Mouse (Mus musculus) lung, embryonic 15.5 days (tissue): ENCODE results near the gene Armc2. TPM values are rescaled to one million over a fixed set of nuclear protein-coding genes. Genes with fewer than 3 reads are reported as not detected.
A peak's percentile ranks its signal among the peaks of the same experiment; 100 is the strongest.

Experiments used
- ATAC-seq: fragments of 200-750 bp; cut with Nextera tagmentation; 2 replicates; pipeline ENCODE4 v1.8.0; 2017; ENCODE audit warnings: moderate number of reproducible peaks, borderline replicate concordance; ENCODE audit not compliant: low FRiP score, low TSS enrichment; ENCODE audit errors: extremely low read depth
- H3K27ac ChIP-seq: fragments of 300-500 bp; sonication (generic); 2 replicates; pipeline ENCODE4 v1.5.1; 2015; ENCODE audit warnings: moderate library complexity, mild to moderate bottlenecking, inconsistent platforms
- H3K27me3 ChIP-seq: fragments of 300-500 bp; sonication (generic); 2 replicates; pipeline ENCODE4 v1.6.1; 2015; ENCODE audit warnings: inconsistent platforms
- H3K36me3 ChIP-seq: fragments of 300-500 bp; sonication (generic); 2 replicates; pipeline ENCODE4 v1.6.1; 2015; ENCODE audit warnings: inconsistent platforms
- H3K4me1 ChIP-seq: fragments of 300-500 bp; sonication (generic); 2 replicates; pipeline ENCODE4 v1.6.1; 2015; ENCODE audit warnings: inconsistent platforms
- H3K4me2 ChIP-seq: fragments of 300-500 bp; sonication (generic); 2 replicates; pipeline ENCODE4 v1.6.1; 2015; ENCODE audit warnings: inconsistent platforms, mild to moderate bottlenecking, moderate library complexity
- H3K4me3 ChIP-seq: fragments of 300-500 bp; sonication (generic); 2 replicates; pipeline ENCODE4 v1.5.1; 2015; ENCODE audit warnings: mild to moderate bottlenecking, inconsistent platforms
- H3K9ac ChIP-seq: fragments of 300-500 bp; sonication (generic); 2 replicates; pipeline ENCODE4 v1.6.1; 2015; ENCODE audit warnings: inconsistent platforms
- H3K9me3 ChIP-seq: fragments of 300-500 bp; sonication (generic); 2 replicates; pipeline ENCODE4 v1.6.1; 2016; ENCODE audit warnings: inconsistent platforms
- WGBS: fragments of 180-500 bp; shearing (Covaris S2); methylation state at CpG from one replicate; pipeline ENCODE4 v1.1.7; 2015; 5-methylcytosine and 5-hydroxymethylcytosine counted together
- polyA plus RNA-seq: library from polyadenylated mRNA; unstranded; fragments of >200 nt; fragmentation: Nextera tagmentation; extraction: Ambion mirVana; gene quantifications from 2 replicates; pipeline ENCODE4 v1.2.1, GENCODE M21; 2015

Armc2 gene
- polyA plus RNA-seq, 1 experiment from 2014 or later = 1.8 TPM

GRCm38 (mm10) chr10:42010761-42011435 lies 7.3 kb downstream of the Armc2 start:
- no peak overlapping the region for H3K4me2 ChIP-seq

GRCm38 (mm10) chr10:42005259-42005658 lies 13.0 kb downstream of the Armc2 start:
- 80% methylated on average over 3 of the region's 3 CpGs for whole genome bisulfite sequencing
- Histone ChIP-seq H3K27me3 (no peaks in the 10 kb centered on the region), H3K27ac (no peak overlapping the region), H3K36me3 (no peaks in the 10 kb centered on the region), H3K4me1 (no peaks in the 10 kb centered on the region), H3K4me2 (no peak overlapping the region), H3K9ac (no peak overlapping the region), H3K9me3 (no peaks in the 10 kb centered on the region), H3K4me3 (no peak overlapping the region)
- ATAC-seq = no peak

More at GRCm38 (mm10) chr10:42010761-42011435, 7.3 kb downstream of the Armc2 start:
- WGBS = 83% methylated on average over 10 of the region's 10 CpGs
- Histone ChIP-seq H3K27ac (no peak overlapping the region), H3K9ac (no peak overlapping the region), H3K36me3 (no peaks in the 10 kb centered on the region), H3K4me1 (no peaks in the 10 kb centered on the region), H3K4me3 (no peak overlapping the region), H3K27me3 (no peaks in the 10 kb centered on the region), H3K9me3 (no peaks in the 10 kb centered on the region)
- no peak for ATAC-seq

- WGBS = 53% methylated on average over 7 of the region's 7 CpGs
- H3K4me3 ChIP-seq = no peak overlapping the region
- H3K27me3 ChIP-seq = no peaks in the 10 kb centered on the region
- H3K36me3 ChIP-seq = no peaks in the 10 kb centered on the region
- no peaks in the 10 kb centered on the region for H3K9me3 ChIP-seq
- ATAC-seq = no peak
- no peak overlapping the region for H3K9ac ChIP-seq
- H3K27ac ChIP-seq = no peak overlapping the region
- no peak overlapping the region for H3K4me2 ChIP-seq
- H3K4me1 ChIP-seq = no peaks in the 10 kb centered on the region
Observed at GRCm38 (mm10) chr10:42004690-42005089, 13.6 kb downstream of the Armc2 start.

GRCm38 (mm10) chr10:42004056-42004455 lies 14.2 kb downstream of the Armc2 start:
- no peak for ATAC-seq
- Histone ChIP-seq H3K9ac (no peak overlapping the region), H3K4me3 (no peak overlapping the region), H3K36me3 (no peaks in the 10 kb centered on the region), H3K9me3 (no peaks in the 10 kb centered on the region), H3K27ac (no peak overlapping the region), H3K27me3 (no peaks in the 10 kb centered on the region), H3K4me2 (no peak overlapping the region), H3K4me1 (no peaks in the 10 kb centered on the region)
- 84% methylated on average over 1 of the region's 1 CpGs for WGBS

- no peak for ATAC-seq
- Histone ChIP-seq H3K9me3 (no peaks in the 10 kb centered on the region), H3K4me1 (no peaks in the 10 kb centered on the region), H3K4me3 (no peak overlapping the region), H3K4me2 (no peak overlapping the region), H3K36me3 (no peaks in the 10 kb centered on the region), H3K9ac (no peak overlapping the region), H3K27me3 (no peaks in the 10 kb centered on the region), H3K27ac (no peak overlapping the region)
- WGBS = 60% methylated on average over 1 of the region's 1 CpGs
Observed at GRCm38 (mm10) chr10:42003576-42003975, 14.7 kb downstream of the Armc2 start.

- Histone ChIP-seq H3K4me2 (no peak overlapping the region), H3K9me3 (no peaks in the 10 kb centered on the region), H3K4me3 (no peak overlapping the region), H3K4me1 (no peaks in the 10 kb centered on the region), H3K9ac (no peak overlapping the region), H3K27me3 (no peaks in the 10 kb centered on the region), H3K36me3 (no peaks in the 10 kb centered on the region), H3K27ac (no peak overlapping the region)
- 54% methylated on average over 7 of the region's 7 CpGs for WGBS
- ATAC-seq = no peak
Observed at GRCm38 (mm10) chr10:42002436-42002835, 15.8 kb downstream of the Armc2 start.

GRCm38 (mm10) chr10:42001260-42001659 lies 17.0 kb downstream of the Armc2 start:
- no peak for ATAC-seq
- Histone ChIP-seq H3K9me3 (no peaks in the 10 kb centered on the region), H3K4me3 (no peak overlapping the region), H3K4me2 (no peak overlapping the region), H3K27ac (no peak overlapping the region), H3K4me1 (no peaks in the 10 kb centered on the region), H3K36me3 (no peaks in the 10 kb centered on the region), H3K9ac (no peak overlapping the region), H3K27me3 (no peaks in the 10 kb centered on the region)
- 87% methylated on average over 3 of the region's 3 CpGs for WGBS

GRCm38 (mm10) chr10:41997691-41998178 lies 20.5 kb downstream of the Armc2 start:
- H3K27me3 ChIP-seq = no peaks in the 10 kb centered on the region
- H3K27ac ChIP-seq = no peak overlapping the region
- no peak for ATAC-seq
- H3K9me3 ChIP-seq = no peaks in the 10 kb centered on the region
- 62% methylated on average over 1 of the region's 1 CpGs for WGBS
- H3K4me2 ChIP-seq = no peak overlapping the region
- no peaks in the 10 kb centered on the region for H3K36me3 ChIP-seq
- H3K4me3 ChIP-seq = no peak overlapping the region
- no peak overlapping the region for H3K9ac ChIP-seq
- H3K4me1 ChIP-seq = peaks cover 4% of the 10 kb centered on the region; the same call in 1 of the 2 replicates

GRCm38 (mm10) chr10:41996157-41996556 lies 22.1 kb downstream of the Armc2 start:
- WGBS = 61% methylated on average over 8 of the region's 8 CpGs
- no peaks in the 10 kb centered on the region for H3K36me3 ChIP-seq
- no peak overlapping the region for H3K27ac ChIP-seq
- no peak overlapping the region for H3K9ac ChIP-seq
- H3K4me2 ChIP-seq = no peak overlapping the region
- H3K4me1 ChIP-seq = peaks cover 19% of the 10 kb centered on the region
- no peak overlapping the region for H3K4me3 ChIP-seq
- no peaks in the 10 kb centered on the region for H3K27me3 ChIP-seq
- ATAC-seq = no peak
- H3K9me3 ChIP-seq = no peaks in the 10 kb centered on the region

- Histone ChIP-seq H3K27ac (no peak overlapping the region), H3K27me3 (0 out of 2 replicates have a peak, but pooled peaks cover 6% of the 10 kb centered on the region), H3K4me3 (no peak overlapping the region), H3K9ac (no peak overlapping the region), H3K9me3 (no peaks in the 10 kb centered on the region), H3K4me2 (no peak overlapping the region), H3K36me3 (no peaks in the 10 kb centered on the region), H3K4me1 (peaks cover 27% of the 10 kb centered on the region)
- WGBS = 77% methylated on average over 2 of the region's 2 CpGs
- no peak for ATAC-seq
Observed at GRCm38 (mm10) chr10:41995051-41995450, 23.2 kb downstream of the Armc2 start.

GRCm38 (mm10) chr10:41994578-41994977 lies 23.7 kb downstream of the Armc2 start:
- H3K4me2 ChIP-seq = no peak overlapping the region
- H3K27ac ChIP-seq = no peak overlapping the region
- no peak overlapping the region for H3K4me3 ChIP-seq
- H3K36me3 ChIP-seq = no peaks in the 10 kb centered on the region
- ATAC-seq = no peak
- H3K27me3 ChIP-seq = 0 out of 2 replicates have a peak, but pooled peaks cover 7% of the 10 kb centered on the region
- H3K4me1 ChIP-seq = peaks cover 27% of the 10 kb centered on the region
- no peaks in the 10 kb centered on the region for H3K9me3 ChIP-seq
- no peak overlapping the region for H3K9ac ChIP-seq
- 52% methylated on average over 4 of the region's 4 CpGs for WGBS

- Histone ChIP-seq H3K27ac (peak overlapping the region; percentile 76; the same call in 1 of the 2 replicates), H3K27me3 (0 out of 2 replicates have a peak, but pooled peaks cover 7% of the 10 kb centered on the region), H3K9ac (no peak overlapping the region), H3K4me2 (no peak overlapping the region), H3K4me3 (no peak overlapping the region), H3K36me3 (no peaks in the 10 kb centered on the region), H3K9me3 (no peaks in the 10 kb centered on the region), H3K4me1 (peaks cover 32% of the 10 kb centered on the region)
- 56% methylated on average over 5 of the region's 5 CpGs for WGBS
- peak; percentile 21; the same call in 1 of the 2 replicates for ATAC-seq
Observed at GRCm38 (mm10) chr10:41992059-41992440, 26.2 kb downstream of the Armc2 start.
